Mouse (Mus musculus): ENCODE data around the gene Eif4b. TPM values are rescaled to one million over a fixed set of nuclear protein-coding genes. Genes with fewer than 3 reads are reported as not detected.
A peak's percentile ranks its signal among the peaks of the same experiment; 100 is the strongest.

The Eif4b gene
- polyA plus RNA-seq, 1 experiment, result 93.9 TPM

DNA sequence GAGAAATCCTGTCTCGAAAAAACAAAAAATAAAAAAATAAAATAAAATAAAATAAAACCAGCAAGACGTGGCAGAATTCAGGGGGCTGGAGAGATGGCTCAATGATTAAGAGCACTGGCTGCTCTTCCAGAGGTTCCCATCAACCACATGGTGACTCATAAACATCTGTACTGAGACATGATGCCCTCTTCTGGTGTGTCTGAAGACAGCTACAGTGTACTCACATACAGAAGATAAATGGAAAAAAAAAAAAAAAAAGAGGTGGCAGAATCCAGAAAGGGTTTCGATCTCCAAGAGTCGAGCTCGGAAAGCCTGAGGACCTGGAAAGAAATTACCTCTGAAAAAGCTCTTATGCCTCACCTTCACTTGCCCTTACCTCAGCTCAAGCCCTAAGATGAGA is 67.5 kb downstream of the Eif4b start:
- Histone ChIP-seq H3K4me3 (ENCODE audit: insufficient read depth, low read depth, low read length) (no peak overlapping the region), H3K27ac (replicated peaks; ENCODE audit: low read depth, low read length) (no peak overlapping the region), H3K4me1 (ENCODE audit: control insufficient read depth, insufficient read depth, insufficient read length, low read length) (no peaks in the 10 kb centered on the region)

DNA sequence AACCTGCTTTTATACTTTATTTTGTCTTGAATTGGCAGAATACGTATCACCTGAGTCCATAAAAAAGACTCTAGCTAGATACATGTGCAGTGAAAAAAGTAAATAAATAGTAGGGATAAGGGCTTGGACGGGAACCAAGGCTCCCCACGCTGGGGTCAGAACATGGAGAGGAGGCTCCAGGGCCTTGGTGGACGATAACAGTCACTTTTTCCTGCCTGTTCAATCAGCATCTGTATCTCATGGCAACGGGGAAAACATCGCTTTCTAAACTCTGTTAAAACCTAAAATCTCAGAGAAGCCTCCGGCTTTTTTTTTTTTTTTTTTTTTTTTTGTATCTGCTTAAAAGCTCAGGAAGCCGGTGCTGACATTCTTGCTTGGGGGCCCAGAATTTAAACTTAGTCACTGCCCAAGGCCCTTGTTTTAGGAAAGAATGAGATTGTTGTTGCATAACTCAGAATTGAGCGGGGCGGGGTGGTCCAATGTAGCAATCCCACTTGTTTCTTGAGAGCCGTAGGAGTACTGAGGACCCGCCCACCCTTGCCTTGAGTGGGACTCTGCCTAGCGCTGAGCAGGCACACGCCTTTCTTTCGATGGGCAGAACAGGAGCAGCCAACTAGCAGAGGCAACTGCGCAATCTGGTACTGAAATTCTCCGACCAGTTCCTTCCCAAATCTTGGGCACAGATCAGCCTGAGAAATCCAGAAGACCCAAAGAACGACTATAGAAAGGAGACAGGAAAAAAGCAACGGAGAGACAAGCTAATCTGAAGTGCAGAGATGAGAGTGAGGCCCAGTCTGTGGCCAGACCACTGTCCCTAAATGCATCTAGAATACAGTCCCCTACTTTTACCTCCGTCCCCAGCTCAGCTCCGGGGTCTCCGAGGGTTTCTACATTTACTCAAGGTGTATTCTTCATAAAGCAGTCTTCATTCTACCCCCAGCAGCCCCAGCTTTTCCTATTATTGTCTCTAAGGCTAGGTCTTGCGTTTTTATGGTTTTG is 69.6 kb downstream of the Eif4b start:
- H3K4me1 ChIP-seq (ENCODE audit: control insufficient read depth, insufficient read depth, insufficient read length, low read length), result no peaks in the 10 kb centered on the region
- no peak overlapping the region for H3K27ac ChIP-seq (replicated peaks; ENCODE audit: low read depth, low read length)
- H3K4me3 ChIP-seq (ENCODE audit: insufficient read depth, low read depth, low read length), result no peak overlapping the region

DNA sequence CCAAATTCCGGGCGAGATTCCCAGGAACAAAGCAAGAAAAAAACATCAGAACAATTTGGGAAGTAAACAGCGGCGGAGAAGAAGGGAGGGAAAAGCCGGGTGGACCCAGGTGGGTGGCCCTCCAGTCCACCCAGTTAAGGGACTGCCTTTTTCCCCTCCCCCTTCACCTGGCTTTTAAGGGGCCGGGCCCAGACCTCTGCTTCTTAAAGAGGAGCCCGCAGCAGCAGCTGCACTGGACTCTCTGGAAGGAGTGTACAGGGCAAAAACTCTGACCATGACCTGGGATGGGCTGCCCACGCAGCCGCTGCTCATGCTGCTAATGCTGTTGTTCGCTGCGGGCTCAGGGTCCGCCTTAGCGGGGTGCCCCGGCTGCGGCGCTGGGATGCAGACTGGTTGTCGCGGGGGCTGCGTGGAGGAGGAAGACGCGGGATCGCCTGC is 70.7 kb downstream of the Eif4b start, which contains the start of gene Igfbp6:
Gene Igfbp6, plus strand, starts transcription at position 89 of the 438 bp plus-strand sequence.
- H3K4me1 ChIP-seq (ENCODE audit: control insufficient read depth, insufficient read depth, insufficient read length, low read length), result no peaks in the 10 kb centered on the region
- H3K4me3 ChIP-seq (ENCODE audit: insufficient read depth, low read depth, low read length), result peak within 1 kb of the TSS; percentile 29
- H3K27ac ChIP-seq (replicated peaks; ENCODE audit: low read depth, low read length), result no peak within 1 kb of the TSS

DNA sequence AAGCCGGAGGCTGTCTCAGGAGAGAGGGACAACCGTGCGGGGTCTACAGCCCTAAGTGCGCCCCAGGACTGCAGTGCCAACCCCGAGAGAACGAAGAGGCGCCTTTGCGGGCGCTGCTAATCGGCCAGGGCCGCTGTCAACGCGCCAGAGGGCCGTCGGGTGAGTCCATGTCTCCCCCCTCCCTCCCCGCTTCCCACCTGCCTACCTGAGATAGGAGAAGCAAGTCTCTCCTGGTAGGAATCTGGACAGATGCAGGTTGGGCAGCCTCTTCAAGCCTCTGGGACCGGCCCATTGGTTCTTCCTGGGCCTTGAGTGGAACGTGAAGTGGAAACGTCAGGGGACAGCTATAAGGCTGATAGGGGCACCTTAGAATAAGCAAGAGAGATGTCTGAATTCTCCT is 71.2 kb downstream of the Eif4b start:
- H3K4me1 ChIP-seq (ENCODE audit: control insufficient read depth, insufficient read depth, insufficient read length, low read length), result no peaks in the 10 kb centered on the region
- H3K27ac ChIP-seq (replicated peaks; ENCODE audit: low read depth, low read length), result no peak overlapping the region
- H3K4me3 ChIP-seq (ENCODE audit: insufficient read depth, low read depth, low read length), result peak overlapping the region; percentile 29; the same call in 1 of the 2 replicates

DNA sequence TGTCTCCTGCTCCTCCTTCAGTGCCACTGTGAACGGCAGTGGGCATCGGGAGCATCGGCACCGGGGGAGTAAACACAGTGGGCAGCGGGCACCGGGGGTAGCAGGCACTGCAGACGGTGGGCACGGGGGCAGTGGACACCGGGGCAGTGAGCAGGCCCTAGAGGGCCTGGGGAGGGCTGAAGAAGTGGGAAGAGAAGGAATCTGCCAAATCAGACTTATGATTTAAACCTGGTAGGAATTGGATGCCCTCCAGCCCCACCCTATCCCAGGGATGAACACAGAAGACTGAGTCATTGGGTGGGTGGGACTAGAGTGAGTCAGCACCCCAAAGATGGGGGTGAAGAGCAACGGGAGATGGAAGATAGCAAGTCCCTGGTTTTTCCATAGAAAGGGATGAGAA is 71.8 kb downstream of the Eif4b start:
- no peak overlapping the region for H3K27ac ChIP-seq (replicated peaks; ENCODE audit: low read depth, low read length)
- no peaks in the 10 kb centered on the region for H3K4me1 ChIP-seq (ENCODE audit: control insufficient read depth, insufficient read depth, insufficient read length, low read length)
- H3K4me3 ChIP-seq (ENCODE audit: insufficient read depth, low read depth, low read length), result peak overlapping the region; percentile 29

DNA sequence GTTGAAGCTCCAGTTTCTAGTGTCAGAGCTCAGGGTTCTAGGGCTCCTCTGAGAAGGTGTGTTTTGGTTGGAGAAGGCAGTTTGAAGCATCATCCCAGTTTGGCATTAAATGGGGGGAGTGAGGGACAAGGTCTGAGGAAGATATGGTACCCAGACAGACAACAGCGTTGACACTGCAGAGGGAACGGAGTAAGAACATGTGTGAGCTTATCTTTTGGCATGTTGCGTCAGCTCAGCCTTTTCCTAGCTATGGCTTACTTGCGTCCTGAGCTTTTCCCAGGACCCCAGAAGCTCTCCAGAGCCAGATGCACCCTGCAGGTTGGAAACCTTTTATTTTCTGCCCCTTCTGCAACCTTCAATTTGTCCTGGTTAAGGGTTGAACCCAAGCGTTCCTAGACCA is 72.5 kb downstream of the Eif4b start:
- Histone ChIP-seq H3K4me1 (ENCODE audit: control insufficient read depth, insufficient read depth, insufficient read length, low read length) (no peaks in the 10 kb centered on the region), H3K4me3 (ENCODE audit: insufficient read depth, low read depth, low read length) (no peak overlapping the region), H3K27ac (replicated peaks; ENCODE audit: low read depth, low read length) (no peak overlapping the region)

Other genes with a start within 250 kb of the Eif4b start
- gene Krt1, start 223.0 kb upstream of the Eif4b start, polyA plus RNA-seq (2012; ENCODE audit: insufficient read depth, insufficient read length, missing spikeins), result 0.63 TPM in 1 of 2 replicates, not detected in the other
- 1.1 and 2.2 TPM in 2 replicates for gene Krt77, start 204.1 kb upstream of the Eif4b start, polyA plus RNA-seq (2012; ENCODE audit: insufficient read depth, insufficient read length, missing spikeins)
- not detected in 2 replicates for gene Krt76, start 180.9 kb upstream of the Eif4b start, polyA plus RNA-seq (2012; ENCODE audit: insufficient read depth, insufficient read length, missing spikeins)
- gene Krt4, start 149.0 kb upstream of the Eif4b start, polyA plus RNA-seq (2012; ENCODE audit: insufficient read depth, insufficient read length, missing spikeins), result not detected in 2 replicates
- 15.1 and 19.0 TPM in 2 replicates for gene Krt79, start 133.4 kb upstream of the Eif4b start, polyA plus RNA-seq (2012; ENCODE audit: insufficient read depth, insufficient read length, missing spikeins)
- gene Krt78, start 119.5 kb upstream of the Eif4b start, polyA plus RNA-seq (2012; ENCODE audit: insufficient read depth, insufficient read length, missing spikeins), result not detected in 2 replicates
- not detected in 2 replicates for gene Krt8, start 69.3 kb upstream of the Eif4b start, polyA plus RNA-seq (2012; ENCODE audit: insufficient read depth, insufficient read length, missing spikeins)
- not detected in 2 replicates for gene Krt18, start 45.6 kb upstream of the Eif4b start, polyA plus RNA-seq (2012; ENCODE audit: insufficient read depth, insufficient read length, missing spikeins)
- 49.0 and 90.1 TPM in 2 replicates for gene Tns2, start 26.6 kb downstream of the Eif4b start, polyA plus RNA-seq (2012; ENCODE audit: insufficient read depth, insufficient read length, missing spikeins)
- 8.6 and 12.8 TPM in 2 replicates for gene Spryd3, start 62.5 kb downstream of the Eif4b start, polyA plus RNA-seq (2012; ENCODE audit: insufficient read depth, insufficient read length, missing spikeins)
- 30.2 and 52.1 TPM in 2 replicates for gene Igfbp6, start 70.6 kb downstream of the Eif4b start, polyA plus RNA-seq (2012; ENCODE audit: insufficient read depth, insufficient read length, missing spikeins)
- not detected in 2 replicates for gene Soat2, start 76.8 kb downstream of the Eif4b start, polyA plus RNA-seq (2012; ENCODE audit: insufficient read depth, insufficient read length, missing spikeins)
- 15.9 and 18.0 TPM in 2 replicates for gene Zfp740, start 129.5 kb downstream of the Eif4b start, polyA plus RNA-seq (2012; ENCODE audit: insufficient read depth, insufficient read length, missing spikeins)
- 137 and 181 TPM in 2 replicates for gene Csad, start 131.0 kb downstream of the Eif4b start, polyA plus RNA-seq (2012; ENCODE audit: insufficient read depth, insufficient read length, missing spikeins)
- gene Itgb7, start 158.2 kb downstream of the Eif4b start, polyA plus RNA-seq (2012; ENCODE audit: insufficient read depth, insufficient read length, missing spikeins), result 2.0 and 4.6 TPM in 2 replicates
- 10.3 and 12.1 TPM in 2 replicates for gene Rarg, start 183.7 kb downstream of the Eif4b start, polyA plus RNA-seq (2012; ENCODE audit: insufficient read depth, insufficient read length, missing spikeins)
- not detected in 2 replicates for gene Gm9918, start 196.8 kb downstream of the Eif4b start, polyA plus RNA-seq (2012; ENCODE audit: insufficient read depth, insufficient read length, missing spikeins)
- gene Mfsd5, start 205.7 kb downstream of the Eif4b start, polyA plus RNA-seq (2012; ENCODE audit: insufficient read depth, insufficient read length, missing spikeins), result 17.0 and 20.0 TPM in 2 replicates
- gene Espl1, start 222.5 kb downstream of the Eif4b start, polyA plus RNA-seq (2012; ENCODE audit: insufficient read depth, insufficient read length, missing spikeins), result 1.5 TPM in 1 of 2 replicates, not detected in the other

All from brown adipose tissue, adult 24 weeks (tissue).